Mouse (Mus musculus): ENCODE data around the gene Ppia.
A peak's percentile ranks its signal among the peaks of the same experiment; 100 is the strongest.
"Not testable (repeated sequence)": the region's sequence is repeated elsewhere in the genome, so short reads cannot be mapped to it uniquely, and the experiment has no call there.

Ppia gene

GRCm38 (mm10) chr11:6443102-6443501 lies 27.9 kb downstream of the Ppia start:
- no peak for DNase-seq

GRCm38 (mm10) chr11:6443727-6444076 lies 28.5 kb downstream of the Ppia start:
- no peak for DNase-seq

- DNase-seq, result peak; percentile 99
Observed at GRCm38 (mm10) chr11:6444077-6444853, 29.0 kb downstream of the Ppia start, which contains the start of gene H2afv. TSS of gene H2afv (minus strand) at chr11:6444443.

GRCm38 (mm10) chr11:6445441-6445840 lies 30.2 kb downstream of the Ppia start:
- DNase-seq, result no peak

- no peak for DNase-seq
Observed at GRCm38 (mm10) chr11:6445951-6446350, 30.7 kb downstream of the Ppia start.

- no peak for DNase-seq
Observed at GRCm38 (mm10) chr11:6447493-6447892, 32.2 kb downstream of the Ppia start.

- not testable (repeated sequence) for DNase-seq
Observed at GRCm38 (mm10) chr11:6448155-6448554, 32.9 kb downstream of the Ppia start.

- DNase-seq, result no peak
Observed at GRCm38 (mm10) chr11:6456083-6456482, 40.8 kb downstream of the Ppia start.

GRCm38 (mm10) chr11:6463159-6463837 lies 48.1 kb downstream of the Ppia start:
- DNase-seq, result no peak

- peak; percentile 71 for DNase-seq
Observed at GRCm38 (mm10) chr11:6465122-6465521, 49.9 kb downstream of the Ppia start.

GRCm38 (mm10) chr11:6468541-6468940 lies 53.3 kb downstream of the Ppia start:
- DNase-seq, result no peak
